ENCODE assay signal across 8 mouse cellular contexts in genomic region chr12:32379731-32380130, GRCm38 (mm10). TPM values are rescaled to one million over a fixed set of nuclear protein-coding genes. Genes with fewer than 3 reads are reported as not detected.
DNase-seq lines count a peak whose midpoint lies in the region; ATAC-seq and TF ChIP-seq lines count a peak whose summit lies in the region.

No protein-coding gene starts in this region.

- DNase-seq in heart, postnatal 10 days = no peak
- DNase-seq in MEL (ENCODE audit: low read depth, low spot score) = no peak
- DNase-seq in gonadal fat pad, adult 2 months (ENCODE audit: low read depth) = peak; percentile 4
- no peak for DNase-seq in midbrain, embryonic 10.5 days (ENCODE audit: low spot score)
- DNase-seq in layer of hippocampus, postnatal 36 days = no peak
- DNase-seq in cerebellum, postnatal 10 days = no peak
- DNase-seq in embryo, embryonic 10 days (ENCODE audit: low spot score) = no peak

- H3K9me3 ChIP-seq in heart, embryonic 16.5 days (replicated peaks; ENCODE audit: control insufficient read depth, low read length) = no peaks in the 10 kb centered on the region
- no peaks in the 10 kb centered on the region for H3K9me3 ChIP-seq in MEL (replicated peaks; ENCODE audit: insufficient read depth, low read length)
- no peaks in the 10 kb centered on the region for H3K9me3 ChIP-seq in midbrain, embryonic 10.5 days (replicated peaks)

- peak overlapping the region; percentile 79 for H3K4me2 ChIP-seq in heart, embryonic 16.5 days (ENCODE audit: low read depth, low read length)

- no peaks in the 10 kb centered on the region for H3K36me3 ChIP-seq in heart, embryonic 16.5 days (ENCODE audit: control insufficient read depth, insufficient read depth)
- peaks cover 0 to 15% of the 10 kb centered on the region in 2 experiments; a peak in 2 of 4 replicates for H3K36me3 ChIP-seq in MEL (ENCODE audit: control insufficient read depth in 1 of 2, insufficient read depth in 2 of 2, low read length in 2 of 2)
- H3K36me3 ChIP-seq in midbrain, embryonic 10.5 days = peaks cover 7% of the 10 kb centered on the region

- H3K27ac ChIP-seq in heart, embryonic 16.5 days (ENCODE audit: low read length) = peak overlapping the region; percentile 96
- no peak overlapping the region for H3K27ac ChIP-seq in MEL (ENCODE audit: control insufficient read depth, low read depth, low read length)
- peak overlapping the region; percentile 97 for H3K27ac ChIP-seq in midbrain, embryonic 10.5 days (replicated peaks)

- peaks cover 18% of the 10 kb centered on the region for H3K4me1 ChIP-seq in heart, embryonic 16.5 days (ENCODE audit: control insufficient read depth, insufficient read depth, low read length)
- peaks cover 0 to 9% of the 10 kb centered on the region in 2 experiments; a peak in 3 of 4 replicates for H3K4me1 ChIP-seq in MEL (ENCODE audit: control insufficient read depth in 1 of 2, insufficient read depth in 2 of 2, low read length in 2 of 2)
- peaks cover 23% of the 10 kb centered on the region for H3K4me1 ChIP-seq in midbrain, embryonic 10.5 days

- no peaks in the 10 kb centered on the region for H3K27me3 ChIP-seq in heart, embryonic 16.5 days (ENCODE audit: control insufficient read depth, insufficient read depth, low read length)
- no peaks in the 10 kb centered on the region for H3K27me3 ChIP-seq in MEL (ENCODE audit: control insufficient read depth in 1 of 2, insufficient read depth in 2 of 2, low read length in 2 of 2)
- no peaks in the 10 kb centered on the region for H3K27me3 ChIP-seq in midbrain, embryonic 10.5 days (ENCODE audit: low read depth, poor library complexity, severe bottlenecking)

- TF ChIP-seq POLR2A in MEL (IDR thresholded peaks at IDR 0.05; ENCODE audit: control insufficient read depth in 1 of 2, insufficient read depth in 1 of 2, low read depth in 1 of 2, low read length in 2 of 2, poor library complexity in 1 of 2) = no peak

- peaks cover 18% of the 10 kb centered on the region for H3K79me2 ChIP-seq in MEL (ENCODE audit: control insufficient read depth, insufficient read depth, low read length, poor library complexity)

- intact Hi-C loops in heart, postnatal 10 days (cut with DNase I) = loop anchor here (2.0 to 5.0 kb wide), 3 partner anchors 87 to 518 kb away; no protein-coding TSS in a partner anchor

- TF ChIP-seq CTCF in MEL (IDR thresholded peaks at IDR 0.05 in 2 of 3, conservative IDR thresholded peaks at IDR 0.05 in 1 of 3; ENCODE audit: control insufficient read depth in 1 of 3, insufficient read depth in 1 of 3, low read depth in 2 of 3, low read length in 3 of 3, poor library complexity in 1 of 3, severe bottlenecking in 1 of 3) = no peak

- ATAC-seq in heart, embryonic 16.5 days (replicated peaks; ENCODE audit: extremely low read depth, insufficient read depth, low FRiP score) = no peak

- no peak for TF ChIP-seq EP300 in MEL (IDR thresholded peaks at IDR 0.05; ENCODE audit: low read depth in 1 of 2, low read length in 2 of 2)

- no peak for TF ChIP-seq RAD21 in MEL (IDR thresholded peaks at IDR 0.05; ENCODE audit: low read depth, low read length)

- H3K9ac ChIP-seq in heart, embryonic 16.5 days (ENCODE audit: low read length) = peak overlapping the region; percentile 95
- peak overlapping the region; percentile 66 for H3K9ac ChIP-seq in MEL (ENCODE audit: control insufficient read depth, low read depth, low read length, poor library complexity, severe bottlenecking)

- WGBS in heart, embryonic 16.5 days = 1% methylated on average over 28 of the region's 28 CpGs
- 6% methylated on average over 28 of the region's 28 CpGs for WGBS in midbrain, embryonic 10.5 days

- peak overlapping the region; percentile 90 for H3K4me3 ChIP-seq in heart, embryonic 16.5 days (ENCODE audit: low read length)
- peak overlapping the region; percentile 58 to 91 for H3K4me3 ChIP-seq in MEL (ENCODE audit: control insufficient read depth in 1 of 2, insufficient read depth in 1 of 2, low read depth in 2 of 2, low read length in 2 of 2)
- H3K4me3 ChIP-seq in midbrain, embryonic 10.5 days = peak overlapping the region; percentile 82

TF ChIP-seq in MEL, 35 proteins besides CTCF, POLR2A, EP300 and RAD21:
- TF ChIP-seq MXI1 (IDR thresholded peaks at IDR 0.05; ENCODE audit: low read depth, low read length) = peak; percentile 77; the same call in 1 of the 2 replicates
- TF ChIP-seq CHD2 (IDR thresholded peaks at IDR 0.05; ENCODE audit: low read length) = no peak
- peak; percentile 80 for TF ChIP-seq MAX (IDR thresholded peaks at IDR 0.05; ENCODE audit: low read length)
- no peak for TF ChIP-seq SMC3 (IDR thresholded peaks at IDR 0.05; ENCODE audit: low read depth, low read length)
- TF ChIP-seq MYC (IDR thresholded peaks at IDR 0.05; ENCODE audit: low read depth, low read length) = peak; percentile 52; the same call in 1 of the 2 replicates
- no peak for TF ChIP-seq TAL1 (IDR thresholded peaks at IDR 0.05; ENCODE audit: low read length)
TF ChIP-seq in MEL: peak in this region for 3.

RNA-seq across cellular contexts. Expression of gene Ccdc71l, which starts 1.2 kb away (rescaled TPM):
- 1.5 and 1.8 TPM in 2 replicates for polyA plus RNA-seq in heart, embryonic 16.5 days (2015; fragmentation: Nextera tagmentation; extraction: Ambion mirVana)
- 10 to 100 TPM in 1 of 2 experiments, 1 to 10 TPM in 1; 9.6 to 10.1 TPM for total RNA-seq in heart, postnatal 10 days (2021)
- 6.6 and 6.7 TPM in 2 replicates for total RNA-seq in MEL (2012; rRNA removed)
- polyA plus RNA-seq in MEL (2012; ENCODE audit: insufficient read depth in 1 of 2, insufficient read length in 2 of 2, low read depth in 1 of 2, low replicate concordance in 2 of 2, missing spikeins in 1 of 2) = 1 to 10 TPM in 1 of 2 experiments, not detected in 1; 7.6 TPM
- 8.9 and 11.8 TPM in 2 replicates for polyA plus RNA-seq in gonadal fat pad, adult 2 months (2012; rRNA removed)
- 1.7 and 2.1 TPM in 2 replicates for polyA plus RNA-seq in midbrain, embryonic 10.5 days (2016; fragmentation: Nextera tagmentation; extraction: Ambion mirVana)
- 10 to 100 TPM; 36.8 to 37.4 TPM for total RNA-seq in layer of hippocampus, postnatal 36 days (2021)
